Mouse (Mus musculus) hindbrain, postnatal 0 days (tissue): ENCODE results near the gene Hist1h2ad. TPM values are rescaled to one million over a fixed set of nuclear protein-coding genes. Genes with fewer than 3 reads are reported as not detected.
"Not testable (repeated sequence)": the region's sequence is repeated elsewhere in the genome, so short reads cannot be mapped to it uniquely, and the experiment has no call there.

Experiments used
- ATAC-seq: fragments of 200-750 bp; cut with Nextera tagmentation; 2 replicates; pipeline ENCODE4 v1.8.0; 2017; ENCODE audit warnings: mild to moderate bottlenecking, moderate TSS enrichment, moderate library complexity
- DNase-seq: peaks from one replicate; pipeline ENCODE4 v3.0.0-alpha.2; 2015; ENCODE audit warnings: low spot score
- H3K27ac ChIP-seq: fragments of 300-500 bp; sonication (generic); 2 replicates; pipeline ENCODE4 v1.5.1; 2014; ENCODE audit warnings: mild to moderate bottlenecking
- H3K27me3 ChIP-seq: fragments of 300-500 bp; sonication (generic); 2 replicates; pipeline ENCODE4 v1.6.1; 2014; ENCODE audit warnings: low read length, mixed read lengths; ENCODE audit not compliant: insufficient read depth
- H3K36me3 ChIP-seq: fragments of 300-500 bp; sonication (generic); 2 replicates; pipeline ENCODE4 v1.6.1; 2014; ENCODE audit warnings: low read length, mixed read lengths; ENCODE audit not compliant: insufficient read depth
- H3K4me1 ChIP-seq: fragments of 300-500 bp; sonication (generic); 2 replicates; pipeline ENCODE4 v1.6.1; 2014; ENCODE audit warnings: antibody characterized with exemption, low read length, mixed read lengths; ENCODE audit not compliant: insufficient read depth
- H3K4me2 ChIP-seq: fragments of 300-500 bp; sonication (generic); 2 replicates; pipeline ENCODE4 v1.6.1; 2014; ENCODE audit warnings: low read depth, mild to moderate bottlenecking, low read length, moderate library complexity, mixed read lengths
- H3K4me3 ChIP-seq: fragments of 300-500 bp; sonication (generic); 2 replicates; pipeline ENCODE4 v1.5.1; 2014; ENCODE audit warnings: low read length
- H3K9ac ChIP-seq: fragments of 300-500 bp; sonication (generic); replicated peaks from 2 replicates; pipeline ENCODE4 v1.6.1; 2014; ENCODE audit warnings: mild to moderate bottlenecking, low read length, moderate library complexity, mixed read lengths
- H3K9me3 ChIP-seq: fragments of 300-500 bp; sonication (generic); 2 replicates; pipeline ENCODE4 v1.6.1; 2016; ENCODE audit warnings: low read length, mixed read lengths
- CTCF ChIP-seq: IDR thresholded peaks from 2 replicates; pipeline ENCODE4 v1.5.1; 2016; ENCODE audit warnings: antibody characterized with exemption, control low read depth, low read depth
- WGBS: fragments of 180-500 bp; shearing (Covaris S2); extraction: QIAGEN DNeasy Blood & Tissue Kit; methylation state at CpG from one replicate; pipeline ENCODE4 v1.1.7; 2014; 5-methylcytosine and 5-hydroxymethylcytosine counted together
- polyA plus RNA-seq: library from polyadenylated mRNA; unstranded; fragments of >200 nt; fragmentation: Nextera tagmentation; extraction: Ambion mirVana; gene quantifications from 2 replicates; pipeline ENCODE4 v1.2.1, GENCODE M21; 2015
- total RNA-seq: library from RNA; depleted of rRNA; stranded (reverse); fragments of >200 nt; gene quantifications from 2 replicates; pipeline ENCODE4 v1.2.3, GENCODE M21; 2014

Gene Hist1h2ad
- total and polyA plus RNA-seq, 2 experiments from 2014 or later: 636 TPM; not detected in 1

DNA sequence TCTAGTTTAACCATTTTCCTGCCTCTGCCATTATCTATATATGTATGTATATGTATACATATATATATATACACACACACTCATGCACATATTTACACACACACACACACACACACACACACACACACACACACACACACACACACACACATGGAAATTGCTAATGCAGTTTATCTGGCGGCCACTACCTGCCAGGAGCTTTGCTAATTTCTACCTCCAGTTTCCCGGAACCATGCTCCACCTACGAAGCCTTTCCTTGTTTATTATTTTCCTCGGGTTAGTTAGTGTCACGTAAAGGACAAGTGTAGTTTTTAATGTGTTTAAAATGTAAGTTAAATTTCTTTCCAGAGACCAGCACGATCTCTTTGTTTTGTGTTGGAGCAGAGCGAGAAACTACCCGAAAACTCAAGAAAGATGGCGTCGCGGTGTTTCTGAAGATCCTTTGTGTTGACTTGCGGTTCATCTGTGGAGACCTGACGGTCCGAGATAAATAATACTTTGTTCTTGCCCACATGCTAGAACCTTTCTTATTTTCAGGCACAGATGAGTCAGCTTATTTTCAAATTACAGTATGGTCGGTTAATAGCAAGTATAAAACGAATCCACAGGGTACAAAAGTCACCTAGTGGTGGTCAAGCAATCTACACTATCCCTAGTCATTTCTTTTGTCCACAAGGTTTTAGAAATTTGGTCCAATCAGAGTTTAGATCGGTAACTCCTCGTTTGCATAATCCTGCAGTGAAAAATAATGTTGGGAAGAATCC is 11.3 kb upstream of the Hist1h2ad start:
- DNase-seq: peak; percentile 86
- peak overlapping the region; percentile 58 for H3K9ac ChIP-seq
- H3K36me3 ChIP-seq: no peaks in the 10 kb centered on the region
- TF ChIP-seq CTCF: peak; percentile 71
- peak overlapping the region; percentile 95 for H3K27ac ChIP-seq
- ATAC-seq: peak; percentile 70
- no peaks in the 10 kb centered on the region for H3K4me1 ChIP-seq
- 3% methylated on average over 18 of the region's 18 CpGs for WGBS
- peak overlapping the region; percentile 86 for H3K4me2 ChIP-seq
- H3K27me3 ChIP-seq: no peaks in the 10 kb centered on the region
- no peaks in the 10 kb centered on the region for H3K9me3 ChIP-seq
- peak overlapping the region; percentile 44 for H3K4me3 ChIP-seq

DNA sequence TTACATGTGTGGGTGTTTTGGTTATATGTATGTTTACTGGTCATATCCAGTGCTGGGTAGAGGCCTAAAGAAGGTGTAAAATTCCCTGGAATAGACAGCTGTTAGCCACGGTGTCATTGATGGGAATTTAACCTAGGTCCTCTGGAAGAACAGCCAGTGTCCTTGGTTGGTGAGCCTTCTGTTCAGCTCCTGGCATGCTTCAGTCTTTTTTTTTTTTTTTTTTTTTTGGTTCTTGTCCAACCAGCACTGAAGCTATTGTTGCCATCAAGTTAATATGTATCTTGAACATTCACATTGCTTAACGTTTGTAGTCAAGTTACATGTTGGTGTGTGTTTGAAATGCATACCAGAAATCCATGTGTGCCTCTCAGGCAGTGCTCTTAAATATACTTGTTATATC is 9.7 kb upstream of the Hist1h2ad start:
- no peaks in the 10 kb centered on the region for H3K27me3 ChIP-seq
- TF ChIP-seq CTCF: no peak
- H3K9ac ChIP-seq: no peak overlapping the region
- H3K9me3 ChIP-seq: no peaks in the 10 kb centered on the region
- H3K27ac ChIP-seq: no peak overlapping the region
- no peaks in the 10 kb centered on the region for H3K36me3 ChIP-seq
- H3K4me3 ChIP-seq: no peak overlapping the region
- no peak for ATAC-seq
- no peaks in the 10 kb centered on the region for H3K4me1 ChIP-seq
- H3K4me2 ChIP-seq: no peak overlapping the region
- no peak for DNase-seq
- WGBS: 86% methylated on average over 2 of the region's 2 CpGs

DNA sequence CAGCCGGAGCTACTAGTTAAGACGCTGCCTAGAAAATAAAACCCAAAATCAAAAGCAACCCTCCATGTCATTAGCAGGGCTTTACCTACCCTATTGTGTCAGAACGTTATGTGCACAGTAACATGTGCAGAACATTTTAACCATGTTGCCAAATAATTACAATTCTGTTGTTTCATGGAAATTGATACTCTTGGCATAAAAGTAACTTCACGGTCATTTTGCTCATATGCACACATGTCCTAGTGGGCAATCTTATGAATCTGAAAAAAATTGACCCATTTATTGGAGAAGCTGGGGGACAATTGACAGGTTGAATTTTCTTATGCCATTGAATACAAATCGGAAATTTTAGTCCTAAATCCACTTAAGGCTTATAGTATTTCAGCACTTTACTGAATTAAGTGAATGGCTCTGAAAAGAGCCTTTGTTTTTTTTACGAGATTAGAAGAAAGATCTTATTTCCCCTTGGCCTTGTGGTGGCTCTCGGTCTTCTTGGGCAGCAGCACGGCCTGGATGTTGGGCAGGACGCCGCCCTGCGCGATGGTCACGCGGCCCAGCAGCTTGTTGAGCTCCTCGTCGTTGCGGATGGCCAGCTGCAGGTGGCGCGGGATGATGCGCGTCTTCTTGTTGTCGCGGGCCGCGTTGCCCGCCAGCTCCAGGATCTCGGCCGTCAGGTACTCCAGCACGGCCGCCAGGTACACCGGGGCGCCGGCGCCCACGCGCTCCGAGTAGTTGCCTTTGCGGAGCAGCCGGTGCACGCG is 3.7 kb upstream of the Hist1h2ad start:
- WGBS: 4% methylated on average over 18 of the region's 41 CpGs
- peak; percentile 13 for DNase-seq
- peak overlapping the region; percentile 95 for H3K27ac ChIP-seq
- H3K9ac ChIP-seq: peak overlapping the region; percentile 44
- ATAC-seq: peak; percentile 31; the same call in 1 of the 2 replicates
- peak overlapping the region; percentile 59 for H3K4me2 ChIP-seq
- not testable (repeated sequence) for H3K4me1 ChIP-seq, H3K9me3 ChIP-seq, H3K27me3 ChIP-seq, H3K36me3 ChIP-seq
- peak overlapping the region; percentile 39 for H3K4me3 ChIP-seq

DNA sequence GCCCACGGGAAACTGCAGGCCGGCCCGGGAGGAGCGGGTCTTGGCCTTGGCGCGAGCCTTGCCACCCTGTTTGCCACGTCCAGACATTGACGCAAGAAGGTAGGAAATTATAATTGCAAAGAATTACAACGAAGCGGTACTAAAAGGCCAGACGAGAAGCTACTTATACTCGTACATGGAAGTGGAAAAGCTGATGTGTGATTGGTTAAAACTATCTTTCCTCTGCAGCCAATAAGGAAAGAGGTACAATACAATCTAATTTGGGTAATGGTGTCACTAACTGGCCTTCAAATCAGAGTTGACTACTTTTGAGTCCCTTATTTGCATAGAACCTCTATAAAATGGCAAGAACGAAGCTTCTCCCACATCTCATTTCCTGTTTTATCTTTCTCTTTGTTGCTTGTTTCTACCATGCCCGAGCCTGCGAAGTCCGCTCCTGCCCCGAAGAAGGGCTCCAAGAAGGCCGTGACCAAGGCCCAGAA is 3.1 kb upstream of the Hist1h2ad start, which contains the start of the genes Hist1h2ae and Hist1h2bg:
Gene Hist1h2ae, minus strand, starts transcription at position 199 of the 482 bp plus-strand sequence.
Gene Hist1h2bg, plus strand, starts transcription at position 375 of the 482 bp plus-strand sequence.
- ATAC-seq (peak; percentile 93), DNase-seq (peak; percentile 93)
- under 1% methylated on average over 18 of the region's 18 CpGs for WGBS
- Histone ChIP-seq H3K4me1 (peaks cover 7% of the 10 kb centered on the region; the same call in 1 of the 2 replicates), H3K4me2 (peak within 1 kb of the TSS; percentile 59), H3K36me3 (no peaks in the 10 kb centered on the region), H3K4me3 (peak within 1 kb of the TSS; percentile 39), H3K9me3 (no peaks in the 10 kb centered on the region), H3K27me3 (no peaks in the 10 kb centered on the region), H3K9ac (peak within 1 kb of the TSS; percentile 51), H3K27ac (peak within 1 kb of the TSS; percentile 95)
- no peak for TF ChIP-seq CTCF

DNA sequence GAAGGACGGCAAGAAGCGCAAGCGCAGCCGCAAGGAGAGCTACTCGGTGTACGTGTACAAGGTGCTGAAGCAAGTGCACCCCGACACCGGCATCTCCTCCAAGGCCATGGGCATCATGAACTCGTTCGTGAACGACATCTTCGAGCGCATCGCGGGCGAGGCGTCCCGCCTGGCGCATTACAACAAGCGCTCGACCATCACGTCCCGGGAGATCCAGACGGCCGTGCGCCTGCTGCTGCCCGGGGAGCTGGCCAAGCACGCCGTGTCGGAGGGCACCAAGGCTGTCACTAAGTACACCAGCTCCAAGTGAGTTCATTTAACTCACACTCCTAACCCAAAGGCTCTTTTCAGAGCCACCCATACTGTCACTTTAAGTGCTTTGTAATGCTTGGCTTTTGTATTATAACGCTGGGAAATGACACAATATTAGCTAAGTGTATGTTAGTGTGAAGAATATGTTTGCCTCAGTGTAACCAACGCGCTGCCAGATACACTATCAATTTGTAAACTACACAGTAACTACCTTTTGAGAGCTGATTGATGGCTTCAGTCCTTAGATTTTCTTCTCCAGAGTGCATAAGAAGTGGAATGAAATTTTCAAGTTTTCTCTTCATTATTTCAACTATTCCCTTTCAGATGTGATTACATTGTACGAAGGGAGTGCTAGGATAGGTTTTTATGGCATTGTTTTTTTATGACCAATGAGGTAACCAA is 2.5 kb upstream of the Hist1h2ad start:
- not testable (repeated sequence) for H3K9me3 ChIP-seq, ATAC-seq, H3K27me3 ChIP-seq, DNase-seq, H3K4me1 ChIP-seq, H3K36me3 ChIP-seq
- under 1% methylated on average over 10 of the region's 34 CpGs for WGBS
- Histone ChIP-seq H3K27ac (peak overlapping the region; percentile 95), H3K4me3 (peak overlapping the region; percentile 39), H3K4me2 (peak overlapping the region; percentile 59), H3K9ac (peak overlapping the region; percentile 51)

DNA sequence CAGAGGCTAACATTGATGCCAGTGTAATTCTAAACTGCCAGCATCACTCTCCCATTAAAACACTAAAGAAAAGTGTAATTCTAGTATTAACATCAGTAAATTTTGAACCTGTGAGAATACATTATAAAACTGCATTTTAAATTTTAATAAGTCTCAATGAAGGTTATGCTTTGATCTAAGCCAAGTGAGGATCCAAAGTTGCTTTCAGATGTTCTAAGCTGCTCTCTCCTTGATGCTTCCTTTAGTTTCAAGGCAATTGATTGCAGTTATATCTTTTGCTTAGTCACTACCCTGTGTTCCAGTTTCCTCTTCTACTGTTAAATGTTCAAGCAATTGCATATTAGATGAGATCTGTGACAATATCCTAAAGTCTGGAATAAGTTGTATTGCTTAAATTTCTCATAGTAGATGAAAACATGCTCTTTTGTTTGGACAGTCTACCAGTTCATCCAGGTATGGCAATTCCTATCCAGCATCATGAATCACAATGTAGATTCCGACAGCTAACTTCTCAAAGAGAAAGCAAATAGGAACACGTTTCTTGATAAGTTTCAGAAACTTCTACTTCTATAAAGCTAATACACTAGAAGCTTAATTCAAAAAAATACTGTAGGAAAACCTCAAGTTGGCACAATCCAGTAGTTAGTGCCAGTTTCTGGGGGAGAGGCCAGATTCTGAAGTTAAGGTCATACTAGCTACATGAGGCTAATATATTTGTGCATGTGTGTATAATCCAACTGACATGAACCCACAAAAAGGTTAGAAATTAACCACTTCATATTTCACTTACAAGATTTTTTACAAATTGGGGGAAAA is 1.8 kb upstream of the Hist1h2ad start:
- 44% methylated on average over 2 of the region's 2 CpGs for WGBS
- Histone ChIP-seq H3K4me2 (peak overlapping the region; percentile 59), H3K27me3 (no peaks in the 10 kb centered on the region), H3K36me3 (no peaks in the 10 kb centered on the region), H3K4me3 (peak overlapping the region; percentile 39), H3K4me1 (peaks cover 7% of the 10 kb centered on the region; the same call in 1 of the 2 replicates), H3K27ac (peak overlapping the region; percentile 95), H3K9me3 (no peaks in the 10 kb centered on the region), H3K9ac (peak overlapping the region; percentile 51)
- no peak for TF ChIP-seq CTCF
- DNase-seq (no peak), ATAC-seq (no peak)

DNA sequence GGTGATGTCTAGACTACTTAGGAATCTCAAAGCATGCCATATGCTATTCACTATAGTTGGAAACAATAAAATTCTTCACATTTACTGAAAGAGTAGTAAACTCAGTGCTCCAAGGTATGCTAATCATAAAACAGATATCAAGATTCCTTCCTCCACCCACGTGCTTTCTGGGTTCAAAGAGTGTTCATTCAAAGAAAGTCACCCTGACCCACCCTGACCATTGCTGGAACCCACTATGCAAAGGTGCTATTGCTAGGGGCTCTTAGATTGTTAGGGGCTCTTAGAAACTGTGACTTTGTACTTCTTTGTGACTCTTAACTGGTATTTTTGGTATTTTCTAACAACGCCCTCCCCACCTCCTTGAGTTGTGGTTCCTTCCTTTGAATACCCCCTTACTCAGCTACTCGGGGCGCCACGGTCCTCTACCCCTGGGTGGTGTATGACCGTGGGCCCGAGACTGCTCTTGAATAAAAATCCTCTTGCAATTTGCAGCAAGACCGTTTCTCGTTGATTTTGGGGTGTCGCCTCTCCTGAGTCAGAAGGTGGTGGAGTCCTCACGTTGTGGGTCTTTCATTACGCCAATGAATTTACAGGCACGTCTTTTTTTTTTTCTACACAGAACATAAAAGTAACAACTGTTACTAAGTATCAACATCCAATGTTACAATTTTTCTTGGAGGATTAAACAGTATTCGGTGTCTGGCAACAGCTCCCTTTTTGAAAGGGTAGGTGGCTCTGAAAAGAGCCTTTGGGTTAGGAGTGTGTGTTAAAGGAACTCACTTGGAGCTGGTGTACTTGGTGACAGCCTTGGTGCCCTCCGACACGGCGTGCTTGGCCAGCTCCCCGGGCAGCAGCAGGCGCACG is 915 bp upstream of the Hist1h2ad start:
- not testable (repeated sequence) for H3K9ac ChIP-seq, H3K4me1 ChIP-seq, ATAC-seq, H3K9me3 ChIP-seq, DNase-seq, H3K27me3 ChIP-seq, H3K36me3 ChIP-seq
- H3K4me2 ChIP-seq: peak overlapping the region; percentile 59
- 9% methylated on average over 17 of the region's 20 CpGs for WGBS
- peak overlapping the region; percentile 81 for H3K27ac ChIP-seq
- H3K4me3 ChIP-seq: peak overlapping the region; percentile 39

DNA sequence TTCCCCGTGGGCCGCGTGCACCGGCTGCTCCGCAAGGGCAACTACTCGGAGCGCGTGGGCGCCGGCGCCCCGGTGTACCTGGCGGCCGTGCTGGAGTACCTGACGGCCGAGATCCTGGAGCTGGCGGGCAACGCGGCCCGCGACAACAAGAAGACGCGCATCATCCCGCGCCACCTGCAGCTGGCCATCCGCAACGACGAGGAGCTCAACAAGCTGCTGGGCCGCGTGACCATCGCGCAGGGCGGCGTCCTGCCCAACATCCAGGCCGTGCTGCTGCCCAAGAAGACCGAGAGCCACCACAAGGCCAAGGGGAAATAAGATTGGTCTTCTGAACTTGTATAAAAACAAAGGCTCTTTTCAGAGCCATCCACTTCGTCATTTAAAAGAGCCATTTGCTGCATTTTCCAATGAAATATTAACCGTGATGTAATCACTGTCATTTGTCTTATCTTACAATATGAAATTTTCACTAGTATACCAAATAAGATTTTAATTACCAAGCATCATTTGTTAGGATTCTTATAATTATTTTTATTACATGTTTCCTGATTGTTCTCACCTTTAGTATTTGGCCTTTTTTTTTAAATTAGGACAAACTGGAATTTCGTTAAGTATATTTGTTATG is 477 bp downstream of the Hist1h2ad start:
- peak; percentile 18 for ATAC-seq

More for the DNA sequence above, 477 bp downstream of the Hist1h2ad start:
- not testable (repeated sequence) for H3K9me3 ChIP-seq, H3K27me3 ChIP-seq, H3K4me1 ChIP-seq, H3K9ac ChIP-seq, H3K36me3 ChIP-seq, DNase-seq
- under 1% methylated on average over 5 of the region's 39 CpGs for WGBS
- Histone ChIP-seq H3K4me2 (peak overlapping the region; percentile 59), H3K27ac (peak overlapping the region; percentile 81), H3K4me3 (peak overlapping the region; percentile 32)
